Comparison of ENCODE assay signal across 19 mouse cellular contexts in genomic region chr4:8967986-8968385, GRCm38 (mm10).
DNase-seq lines count a peak whose midpoint lies in the region; ATAC-seq and TF ChIP-seq lines count a peak whose summit lies in the region.
"Had no signal": no experiment of that assay in that cellular context is flagged by ENCODE, and none has a peak within 500 bp of the region (broad histone marks: within the 10 kb centered on the region; RNA-seq: fewer than 3 reads in every experiment).

No protein-coding gene starts in this region.

- no peak for ATAC-seq in limb, embryonic 14.5 days (ENCODE audit: low FRiP score, low read depth)
- ATAC-seq: activated CD4-positive, CD25-positive, alpha-beta regulatory T cell, adult 4 months; CD4-positive, CD25-positive, alpha-beta regulatory T cell, adult 4 months; Patski had no signal

- no peak overlapping the region for H3K4me3 ChIP-seq in limb, embryonic 14.5 days (replicated peaks; ENCODE audit: low read length)
- no peak overlapping the region for H3K4me3 ChIP-seq in limb, embryonic 10.5 days

- no peak for TF ChIP-seq POLR2A in limb, embryonic 14.5 days (IDR thresholded peaks at IDR 0.05; ENCODE audit: borderline replicate concordance, extremely low read depth, insufficient read depth, insufficient read length)

- H3K36me3 ChIP-seq in limb, embryonic 14.5 days (ENCODE audit: control insufficient read depth, insufficient read depth, low read length): no peaks in the 10 kb centered on the region
- no peaks in the 10 kb centered on the region for H3K36me3 ChIP-seq in limb, embryonic 10.5 days
- H3K36me3 ChIP-seq: G1E had no signal

- no peaks in the 10 kb centered on the region for H3K9me3 ChIP-seq in limb, embryonic 14.5 days (ENCODE audit: control insufficient read depth, low read length)
- H3K9me3 ChIP-seq in limb, embryonic 10.5 days (replicated peaks): no peaks in the 10 kb centered on the region
- H3K9me3 ChIP-seq: G1E had no signal

- H3K27me3 ChIP-seq in limb, embryonic 14.5 days (ENCODE audit: control insufficient read depth, insufficient read depth, low read length): no peaks in the 10 kb centered on the region
- no peaks in the 10 kb centered on the region for H3K27me3 ChIP-seq in limb, embryonic 10.5 days (ENCODE audit: low read depth, poor library complexity, severe bottlenecking)
- H3K27me3 ChIP-seq: CH12.LX, Patski had no signal

- DNase-seq in adrenal gland, adult 2 months: peak; percentile 22
- DNase-seq in adrenal gland, postnatal 36 days: no peak
- DNase-seq in heart, adult 11 months: peak; percentile 54
- DNase-seq in heart, adult 9 months (ENCODE audit: low spot score in 2 of 2): no peak
- DNase-seq in limb, embryonic 14.5 days (ENCODE audit: low spot score): peak; percentile 31
- no peak for DNase-seq in limb, embryonic 10.5 days (ENCODE audit: low spot score)
- peak; percentile 48 for DNase-seq in adipocyte (ENCODE audit: low spot score)
- DNase-seq in kidney, adult 11 months: no peak
- DNase-seq: B cell, adult 2 months; cerebellum, adult 11 months; cerebellum, adult 11-12 months; cerebellum, adult 18-20 months; cerebellum, adult 2 months; cerebellum, adult 8-10 months had no signal

- no peak overlapping the region for H3K9ac ChIP-seq in limb, embryonic 14.5 days (ENCODE audit: low read depth, low read length, severe bottlenecking)

- no peak overlapping the region for H3K4me2 ChIP-seq in limb, embryonic 14.5 days (replicated peaks; ENCODE audit: low read depth, low read length, severe bottlenecking)

- H3K4me1 ChIP-seq in limb, embryonic 14.5 days (ENCODE audit: control insufficient read depth, insufficient read depth, low read length): no peaks in the 10 kb centered on the region
- peaks cover 20% of the 10 kb centered on the region for H3K4me1 ChIP-seq in limb, embryonic 10.5 days

- WGBS in limb, embryonic 14.5 days: 29% methylated on average over 3 of the region's 3 CpGs
- WGBS in limb, embryonic 10.5 days: 77% methylated on average over 3 of the region's 3 CpGs

- H3K27ac ChIP-seq in limb, embryonic 14.5 days (replicated peaks; ENCODE audit: low read depth, low read length): no peak overlapping the region
- no peak overlapping the region for H3K27ac ChIP-seq in limb, embryonic 10.5 days

Comparison
In these comparisons a context has a peak if more than half of its experiments do, and no peak if none do; other contexts are left out.
1. DNase-seq: peak in adrenal gland, adult 2 months (single experiment), heart, adult 11 months (single experiment), limb, embryonic 14.5 days (single experiment) and adipocyte (single experiment); none in adrenal gland, postnatal 36 days (0 of 2), heart, adult 9 months (0 of 2), limb, embryonic 10.5 days (single experiment) and kidney, adult 11 months (single experiment).